Mouse (Mus musculus): ENCODE results near the gene Mad2l1bp. TPM values are rescaled to one million over a fixed set of nuclear protein-coding genes. Genes with fewer than 3 reads are reported as not detected.

The Mad2l1bp gene
- polyA plus RNA-seq, 1 experiment from 2014 or later = 37.7 TPM

DNA sequence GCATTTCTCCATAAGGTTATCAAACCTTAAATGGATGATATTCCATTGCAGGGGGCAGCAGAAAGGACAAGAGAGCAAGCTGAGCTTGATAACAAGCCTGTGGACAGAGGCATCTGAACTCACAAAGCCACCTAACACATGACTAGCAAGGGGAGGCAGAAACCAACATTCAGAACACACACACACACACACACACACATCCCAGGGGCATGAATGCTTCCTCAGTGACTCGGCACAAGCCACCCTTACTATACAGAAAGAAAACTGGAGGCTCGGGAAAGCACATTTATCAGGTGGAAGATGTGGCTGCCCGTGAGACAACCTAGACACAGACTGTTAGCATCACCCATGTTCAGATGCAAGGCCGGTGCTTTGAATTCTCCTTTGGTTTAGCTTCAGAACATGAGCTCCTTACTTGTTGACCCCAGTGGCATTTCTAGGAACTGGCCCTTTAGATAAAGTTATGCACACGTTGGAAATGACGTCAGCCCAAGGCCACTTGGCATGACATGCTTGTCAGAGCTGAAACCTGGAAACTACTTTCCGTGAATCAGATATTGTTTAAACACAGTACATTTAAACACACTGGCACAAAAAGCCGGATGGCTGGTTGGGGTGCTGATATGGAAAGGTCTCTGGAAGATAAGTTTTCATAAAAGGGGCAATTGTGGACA, 14.7 kb downstream of the Mad2l1bp start:
- Histone ChIP-seq H3K4me1 (peaks cover 17% of the 10 kb centered on the region), H3K4me3 (no peak overlapping the region), H3K36me3 (no peaks in the 10 kb centered on the region), H3K27me3 (ENCODE audit: low read depth, poor library complexity, severe bottlenecking) (no peaks in the 10 kb centered on the region), H3K9me3 (replicated peaks) (no peaks in the 10 kb centered on the region), H3K27ac (no peak overlapping the region)
- no peak for DNase-seq (ENCODE audit: low spot score)
- WGBS = 86% methylated on average over 8 of the region's 8 CpGs

DNA sequence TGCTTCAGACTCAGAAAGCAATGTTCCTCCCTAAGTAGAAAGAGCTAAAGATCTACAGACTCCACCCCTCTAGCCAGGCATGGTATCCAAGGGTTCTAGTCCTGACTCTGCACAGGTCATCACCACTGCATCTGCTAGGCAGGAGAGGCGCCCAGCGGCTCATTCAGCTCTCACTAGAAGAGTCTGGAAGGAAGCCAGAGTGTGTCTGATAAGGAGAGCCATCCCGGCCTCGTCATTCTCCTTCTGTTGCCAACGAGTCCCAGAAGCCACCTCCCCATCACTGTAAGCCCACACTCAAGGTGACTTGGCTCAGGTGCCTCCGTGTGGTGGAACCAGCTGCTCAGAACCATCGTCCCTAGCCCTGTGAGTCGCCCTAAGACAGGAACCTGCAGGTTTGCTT, 20.5 kb downstream of the Mad2l1bp start:
- no peak for DNase-seq (ENCODE audit: low spot score)
- 80% methylated on average over 8 of the region's 8 CpGs for WGBS
- H3K4me3 ChIP-seq = no peak overlapping the region
- H3K9me3 ChIP-seq (replicated peaks) = no peaks in the 10 kb centered on the region
- no peak overlapping the region for H3K27ac ChIP-seq
- no peaks in the 10 kb centered on the region for H3K27me3 ChIP-seq (ENCODE audit: low read depth, poor library complexity, severe bottlenecking)
- peaks cover 30% of the 10 kb centered on the region for H3K36me3 ChIP-seq
- H3K4me1 ChIP-seq = peaks cover 9% of the 10 kb centered on the region; the same call in 1 of the 2 replicates

DNA sequence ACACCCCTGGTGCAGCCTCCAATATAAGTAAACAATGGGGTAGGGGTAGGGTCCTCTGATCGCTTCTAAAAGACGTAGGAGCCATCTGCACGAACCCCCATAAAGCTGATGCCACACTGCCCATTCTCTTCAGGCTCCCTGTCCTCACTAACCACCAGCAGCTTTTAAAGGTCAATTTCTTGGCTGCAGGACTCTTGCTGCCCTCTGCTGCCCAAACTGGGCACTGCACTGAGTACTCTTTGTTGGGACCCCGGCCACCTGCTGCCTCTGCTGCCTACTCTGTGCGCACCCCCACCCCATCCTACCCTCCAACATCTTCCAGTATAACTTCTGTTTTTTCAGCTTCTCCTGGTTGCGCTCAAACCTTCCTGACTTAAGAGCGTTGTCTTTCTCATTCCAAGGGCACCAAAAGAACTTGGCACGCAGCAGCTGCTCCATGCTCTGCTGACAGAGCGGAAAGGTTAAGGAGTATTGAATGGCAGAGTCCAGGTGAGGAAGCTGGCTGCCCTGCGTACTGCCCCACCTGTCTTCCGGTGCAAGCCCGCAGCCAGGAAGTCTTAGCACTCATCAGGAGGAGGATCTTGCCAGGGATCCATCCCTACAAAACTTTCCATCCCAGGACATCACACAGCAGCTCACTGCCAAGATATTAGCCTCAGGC, 21.2 kb downstream of the Mad2l1bp start:
- peaks cover 11% of the 10 kb centered on the region; the same call in 1 of the 2 replicates for H3K4me1 ChIP-seq
- DNase-seq (ENCODE audit: low spot score) = peak; percentile 89

DNA sequence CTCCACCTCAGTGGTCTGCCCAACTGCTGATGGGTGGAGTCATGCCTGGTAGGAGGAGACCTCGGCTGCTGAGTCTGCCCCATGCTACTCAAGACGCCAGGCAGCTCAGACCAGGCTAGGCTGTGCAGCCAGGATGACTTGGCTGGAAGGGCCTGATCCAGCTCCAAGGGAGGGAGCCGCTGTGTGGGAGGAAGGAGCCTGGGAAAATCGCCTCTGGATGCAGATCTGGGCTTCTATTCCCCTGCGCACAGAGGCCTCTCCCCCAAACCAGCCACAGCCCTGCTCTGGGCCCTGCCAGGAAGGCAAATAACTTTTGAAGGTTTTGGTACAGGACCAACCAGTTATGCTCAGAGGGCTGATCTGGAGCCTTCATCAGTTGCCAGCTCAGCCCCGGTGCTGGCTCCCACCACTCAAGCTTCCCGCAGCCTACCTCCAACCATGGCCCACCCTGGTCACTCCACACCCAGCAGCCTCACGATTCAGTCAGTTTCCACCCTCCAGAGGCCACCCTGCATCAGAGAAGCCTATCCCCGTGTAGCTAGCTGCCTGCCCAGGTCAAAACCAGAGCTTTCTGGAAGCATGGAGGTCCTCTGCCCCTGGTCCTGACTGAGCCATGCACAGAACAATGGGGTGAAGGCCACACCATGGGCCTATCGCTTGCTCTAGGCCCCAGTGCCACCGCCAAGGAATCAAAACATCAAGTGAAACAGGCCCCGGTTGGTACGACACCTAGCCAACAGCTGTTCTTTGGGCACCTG, 23.4 kb downstream of the Mad2l1bp start:
- 81% methylated on average over 13 of the region's 13 CpGs for WGBS
- H3K36me3 ChIP-seq = peaks cover 60% of the 10 kb centered on the region

More for the DNA sequence above, 21.2 kb downstream of the Mad2l1bp start:
- Histone ChIP-seq H3K36me3 (peaks cover 37% of the 10 kb centered on the region), H3K9me3 (replicated peaks) (no peaks in the 10 kb centered on the region), H3K27me3 (ENCODE audit: low read depth, poor library complexity, severe bottlenecking) (no peaks in the 10 kb centered on the region), H3K27ac (no peak overlapping the region), H3K4me3 (no peak overlapping the region)
- 20% methylated on average over 12 of the region's 12 CpGs for WGBS

DNA sequence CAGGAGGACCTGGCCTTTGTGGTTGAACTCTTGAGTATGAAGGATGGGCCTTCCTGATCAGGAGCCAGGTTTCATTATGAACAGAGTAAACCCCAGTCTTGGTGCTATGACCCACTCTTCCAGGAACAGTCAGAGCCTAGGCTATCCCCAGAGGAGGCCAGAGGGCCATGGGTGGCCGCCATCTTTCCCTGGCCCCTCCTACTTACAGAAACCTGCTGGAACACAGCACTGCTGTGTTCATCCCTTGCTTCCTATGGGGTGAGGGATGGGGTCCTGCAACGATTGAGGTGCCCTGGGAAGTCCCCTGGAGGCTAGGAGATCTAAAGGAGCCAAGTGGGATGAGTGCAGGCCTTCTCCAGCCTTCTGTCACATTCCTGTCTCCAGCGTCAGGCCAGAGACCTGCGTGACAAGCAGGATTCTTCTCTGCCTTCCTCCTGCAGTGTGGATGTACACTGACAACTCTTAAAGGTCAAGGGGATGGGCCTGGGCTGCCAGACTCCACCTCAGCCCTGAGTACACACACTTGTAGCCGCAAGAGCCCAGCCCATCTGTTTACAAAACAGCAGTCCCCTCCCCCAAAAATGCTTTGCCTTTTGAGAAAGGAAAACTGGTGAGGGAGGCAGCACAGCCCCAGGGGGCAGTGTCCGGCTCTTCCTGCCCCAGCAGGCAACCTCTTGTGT, 25.4 kb downstream of the Mad2l1bp start:
- DNase-seq (ENCODE audit: low spot score) = no peak
- H3K27ac ChIP-seq = no peak overlapping the region

More for the DNA sequence above, 23.4 kb downstream of the Mad2l1bp start:
- 0 out of 2 replicates have a peak overlapping the region, but pooled peaks have one; percentile 6 for H3K27ac ChIP-seq
- H3K4me1 ChIP-seq = peaks cover 31% of the 10 kb centered on the region
- no peaks in the 10 kb centered on the region for H3K9me3 ChIP-seq (replicated peaks)
- no peaks in the 10 kb centered on the region for H3K27me3 ChIP-seq (ENCODE audit: low read depth, poor library complexity, severe bottlenecking)
- H3K4me3 ChIP-seq = no peak overlapping the region
- no peak for DNase-seq (ENCODE audit: low spot score)

DNA sequence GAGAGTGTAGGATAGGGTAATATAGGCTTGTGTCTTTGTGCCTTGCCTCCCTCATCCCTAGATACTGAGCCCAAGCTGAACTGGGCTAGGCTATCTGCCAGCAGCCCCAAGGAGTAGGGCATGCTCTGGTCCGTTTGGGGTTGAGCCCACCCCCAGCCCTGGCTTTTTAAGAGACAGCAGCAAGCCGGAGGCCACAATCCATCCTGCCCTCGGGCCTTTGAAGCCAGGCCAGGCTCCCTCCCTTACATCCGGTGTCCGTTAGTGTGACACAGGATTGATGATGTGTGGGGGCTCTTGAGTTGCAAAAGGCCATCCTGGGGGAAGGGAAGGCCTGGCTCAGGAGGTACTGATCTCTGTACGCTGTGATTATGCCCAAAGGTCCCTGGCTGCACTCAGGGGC, 26.7 kb downstream of the Mad2l1bp start:
- DNase-seq (ENCODE audit: low spot score) = no peak
- H3K27ac ChIP-seq = peak overlapping the region; percentile 68
- H3K4me1 ChIP-seq = peaks cover 26% of the 10 kb centered on the region
- H3K27me3 ChIP-seq (ENCODE audit: low read depth, poor library complexity, severe bottlenecking) = no peaks in the 10 kb centered on the region
- peaks cover 93% of the 10 kb centered on the region for H3K36me3 ChIP-seq
- no peak overlapping the region for H3K4me3 ChIP-seq
- WGBS = 33% methylated on average over 6 of the region's 6 CpGs
- no peaks in the 10 kb centered on the region for H3K9me3 ChIP-seq (replicated peaks)

More for the DNA sequence above, 25.4 kb downstream of the Mad2l1bp start:
- 88% methylated on average over 6 of the region's 6 CpGs for WGBS
- no peak overlapping the region for H3K4me3 ChIP-seq
- peaks cover 79% of the 10 kb centered on the region for H3K36me3 ChIP-seq
- no peaks in the 10 kb centered on the region for H3K27me3 ChIP-seq (ENCODE audit: low read depth, poor library complexity, severe bottlenecking)
- H3K4me1 ChIP-seq = peaks cover 31% of the 10 kb centered on the region
- no peaks in the 10 kb centered on the region for H3K9me3 ChIP-seq (replicated peaks)

DNA sequence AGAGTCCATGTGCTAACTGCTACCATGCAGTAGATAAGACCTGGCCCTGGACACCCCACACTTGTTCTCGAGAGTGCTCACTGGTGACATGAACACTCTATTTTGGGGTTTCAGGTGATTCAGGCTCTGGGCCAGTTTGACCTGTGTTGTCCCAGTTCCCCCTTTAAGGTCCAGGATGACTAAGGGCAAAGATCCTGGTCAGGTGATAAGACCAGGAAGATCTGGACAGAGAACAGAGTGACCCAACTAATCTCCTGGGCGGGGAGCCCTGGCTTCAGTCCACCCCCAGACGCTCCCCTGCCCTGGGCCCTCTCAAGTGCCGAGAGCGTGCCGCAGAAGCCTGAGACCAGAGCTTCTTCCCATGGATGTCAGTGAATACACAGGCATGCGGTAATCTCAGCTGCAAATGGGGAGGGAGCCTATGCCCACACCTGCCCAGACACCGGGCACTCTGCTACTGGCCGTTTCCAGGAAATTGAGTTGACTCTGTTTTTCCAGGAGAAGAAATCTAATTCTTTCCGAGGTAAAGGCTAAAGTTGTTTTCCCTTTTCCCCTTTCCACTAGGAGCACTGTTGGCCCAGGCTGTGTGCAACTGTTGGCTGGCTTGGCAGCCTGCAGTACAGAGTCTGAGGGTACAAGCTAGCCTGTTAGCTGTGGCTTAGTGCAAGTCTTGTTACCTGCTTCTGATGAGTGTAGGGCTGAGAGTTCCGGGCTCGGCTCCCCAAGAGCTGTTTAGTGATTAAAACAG, 29.2 kb downstream of the Mad2l1bp start:
- H3K36me3 ChIP-seq = peaks cover 90% of the 10 kb centered on the region
- WGBS = 89% methylated on average over 12 of the region's 12 CpGs

DNA sequence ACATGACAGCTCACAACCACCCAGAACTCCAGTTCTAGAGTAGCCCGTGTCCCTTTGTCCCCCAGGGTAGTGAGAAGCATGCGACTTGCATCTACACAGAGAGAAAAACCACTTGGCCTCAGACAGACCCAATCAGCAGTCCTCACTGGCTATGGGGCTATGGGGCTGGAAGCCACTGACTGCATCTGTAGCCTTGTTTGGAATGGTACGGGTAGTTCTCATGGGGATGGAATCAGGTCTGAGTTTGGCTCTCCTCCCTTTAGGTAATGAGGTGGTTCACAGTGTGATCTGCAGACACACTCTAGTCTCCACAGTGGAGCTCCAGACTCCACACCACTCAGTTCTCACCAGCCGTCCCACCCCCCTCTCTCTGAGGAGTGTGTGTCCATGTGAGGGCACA, 30.1 kb downstream of the Mad2l1bp start:
- peaks cover 47% of the 10 kb centered on the region for H3K4me1 ChIP-seq
- no peak for DNase-seq (ENCODE audit: low spot score)
- WGBS = 98% methylated on average over 4 of the region's 4 CpGs
- peak overlapping the region; percentile 2; the same call in 1 of the 2 replicates for H3K27ac ChIP-seq
- H3K9me3 ChIP-seq (replicated peaks) = no peaks in the 10 kb centered on the region
- no peaks in the 10 kb centered on the region for H3K27me3 ChIP-seq (ENCODE audit: low read depth, poor library complexity, severe bottlenecking)
- no peak overlapping the region for H3K4me3 ChIP-seq
- H3K36me3 ChIP-seq = peaks cover 90% of the 10 kb centered on the region

More for the DNA sequence above, 29.2 kb downstream of the Mad2l1bp start:
- peaks cover 39% of the 10 kb centered on the region for H3K4me1 ChIP-seq
- no peak overlapping the region for H3K27ac ChIP-seq
- H3K27me3 ChIP-seq (ENCODE audit: low read depth, poor library complexity, severe bottlenecking) = no peaks in the 10 kb centered on the region
- no peak overlapping the region for H3K4me3 ChIP-seq
- H3K9me3 ChIP-seq (replicated peaks) = no peaks in the 10 kb centered on the region
- no peak for DNase-seq (ENCODE audit: low spot score)

DNA sequence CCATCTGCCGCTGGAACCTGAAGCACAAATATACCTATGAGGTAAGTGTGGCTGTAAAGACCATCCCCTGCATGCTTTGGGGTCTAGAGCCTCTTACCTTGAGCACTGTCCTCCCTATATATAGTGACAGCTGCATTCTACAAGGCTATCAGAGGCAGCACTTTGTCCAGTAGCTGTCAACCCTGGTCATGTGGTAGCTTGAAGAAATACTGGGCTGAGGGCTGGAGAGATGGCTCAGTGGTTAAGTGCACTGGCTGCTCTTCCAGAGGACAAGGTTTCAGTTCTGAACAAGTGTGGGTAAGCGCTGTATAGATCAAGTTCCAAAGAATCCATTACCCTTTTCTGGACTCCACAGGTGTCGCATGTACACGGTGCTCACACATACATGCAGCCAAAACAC, 30.6 kb downstream of the Mad2l1bp start:
- no peaks in the 10 kb centered on the region for H3K9me3 ChIP-seq (replicated peaks)
- peaks cover 90% of the 10 kb centered on the region for H3K36me3 ChIP-seq

DNA sequence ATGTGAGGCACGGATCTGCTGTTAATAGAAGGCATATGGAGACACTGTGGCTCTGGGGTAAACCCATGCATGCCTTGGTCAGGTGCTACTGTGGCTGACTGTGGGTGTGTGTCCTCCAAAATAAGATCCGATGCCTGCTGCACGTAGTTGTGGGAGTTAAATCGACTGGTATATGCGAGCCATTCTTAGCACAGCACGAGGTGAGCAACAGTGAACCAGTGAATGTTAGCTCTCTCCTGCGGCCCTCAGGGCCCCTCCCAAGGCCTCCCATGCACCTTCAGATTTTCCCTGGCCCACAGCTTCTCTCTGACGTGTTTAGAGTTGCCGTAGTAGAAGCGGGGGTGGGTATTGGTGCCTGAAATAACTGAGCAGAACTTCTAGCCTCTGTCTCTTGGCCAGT, 33.7 kb downstream of the Mad2l1bp start:
- Histone ChIP-seq H3K27me3 (ENCODE audit: low read depth, poor library complexity, severe bottlenecking) (no peaks in the 10 kb centered on the region), H3K9me3 (replicated peaks) (no peaks in the 10 kb centered on the region), H3K36me3 (peaks cover 65% of the 10 kb centered on the region), H3K4me3 (no peak overlapping the region), H3K4me1 (peaks cover 57% of the 10 kb centered on the region), H3K27ac (peak overlapping the region; percentile 17; the same call in 1 of the 2 replicates)
- 89% methylated on average over 10 of the region's 10 CpGs for WGBS
- no peak for DNase-seq (ENCODE audit: low spot score)

More for the DNA sequence above, 30.6 kb downstream of the Mad2l1bp start:
- Histone ChIP-seq H3K4me3 (no peak overlapping the region), H3K27me3 (ENCODE audit: low read depth, poor library complexity, severe bottlenecking) (no peaks in the 10 kb centered on the region), H3K27ac (no peak overlapping the region), H3K4me1 (peaks cover 52% of the 10 kb centered on the region)
- no peak for DNase-seq (ENCODE audit: low spot score)
- WGBS = 93% methylated on average over 4 of the region's 4 CpGs

DNA sequence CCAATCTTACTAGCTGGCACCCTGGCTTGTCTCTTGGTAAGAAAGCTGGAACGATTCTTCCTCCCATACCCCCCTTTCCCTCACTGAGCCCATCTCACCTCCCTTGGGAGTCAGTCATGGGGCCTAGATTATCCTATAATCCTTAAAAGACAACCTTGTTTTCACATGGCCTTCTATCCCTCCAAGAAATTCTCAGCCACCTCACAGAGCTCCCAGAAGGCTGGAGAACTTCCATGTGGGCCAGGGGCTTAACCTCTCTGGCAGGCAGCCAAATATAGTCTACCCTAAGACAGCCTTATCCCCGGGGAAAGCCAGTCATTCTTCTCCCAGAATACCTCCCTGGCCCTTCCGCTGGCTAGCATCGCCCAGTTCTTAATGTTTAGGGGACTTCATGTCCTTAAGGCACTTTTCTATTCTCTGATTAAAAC, 34.9 kb downstream of the Mad2l1bp start:
- H3K4me3 ChIP-seq = no peak overlapping the region; the same call in 1 of the 2 replicates
- H3K27ac ChIP-seq = peak overlapping the region; percentile 90
- no peak for DNase-seq (ENCODE audit: low spot score)
- peaks cover 58% of the 10 kb centered on the region for H3K36me3 ChIP-seq
- no peaks in the 10 kb centered on the region for H3K27me3 ChIP-seq (ENCODE audit: low read depth, poor library complexity, severe bottlenecking)
- peaks cover 70% of the 10 kb centered on the region for H3K4me1 ChIP-seq
- WGBS = 70% methylated on average over 4 of the region's 4 CpGs
- H3K9me3 ChIP-seq (replicated peaks) = no peaks in the 10 kb centered on the region

All from limb, embryonic 10.5 days (tissue).